Mouse (Mus musculus) intestine, embryonic 16.5 days (tissue): ENCODE measurements around the gene Slc23a2. TPM values are rescaled to one million over a fixed set of nuclear protein-coding genes. Genes with fewer than 3 reads are reported as not detected.
A peak's percentile ranks its signal among the peaks of the same experiment; 100 is the strongest.

ENCODE experiments used
- ATAC-seq: fragments of 200-750 bp; cut with Nextera tagmentation; 2 replicates; pipeline ENCODE4 v1.8.0; 2017; ENCODE audit warnings: moderate TSS enrichment, moderate library complexity
- H3K27ac ChIP-seq: fragments of 300-500 bp; sonication (generic); 2 replicates; pipeline ENCODE4 v1.5.1; 2014; ENCODE audit warnings: mild to moderate bottlenecking, low read length
- H3K27me3 ChIP-seq: fragments of 300-500 bp; sonication (generic); replicated peaks from 2 replicates; pipeline ENCODE4 v1.6.1; 2014; ENCODE audit warnings: low read length, control low read depth, mixed read lengths; ENCODE audit not compliant: control insufficient read depth, insufficient read depth
- H3K36me3 ChIP-seq: fragments of 300-500 bp; sonication (generic); 2 replicates; pipeline ENCODE4 v1.6.1; 2014; ENCODE audit warnings: low read length, control low read depth; ENCODE audit not compliant: control insufficient read depth, insufficient read depth
- H3K4me1 ChIP-seq: fragments of 300-500 bp; sonication (generic); 2 replicates; pipeline ENCODE4 v1.6.1; 2014; ENCODE audit warnings: low read length, control low read depth, mixed read lengths; ENCODE audit not compliant: control insufficient read depth, insufficient read depth
- H3K4me2 ChIP-seq: fragments of 300-500 bp; sonication (generic); 2 replicates; pipeline ENCODE4 v1.6.1; 2014; ENCODE audit warnings: low read depth, low read length, control low read depth
- H3K4me3 ChIP-seq: fragments of 300-500 bp; sonication (generic); 2 replicates; pipeline ENCODE4 v1.5.1; 2014; ENCODE audit warnings: mild to moderate bottlenecking, low read length
- H3K9ac ChIP-seq: fragments of 300-500 bp; sonication (generic); 2 replicates; pipeline ENCODE4 v1.6.1; 2014; ENCODE audit warnings: low read depth, low read length
- H3K9me3 ChIP-seq: fragments of 300-500 bp; sonication (generic); 2 replicates; pipeline ENCODE4 v1.6.1; 2016; ENCODE audit warnings: low read length, control low read depth; ENCODE audit not compliant: control insufficient read depth
- WGBS: fragments of 180-500 bp; shearing (Covaris S2); extraction: QIAGEN DNeasy Blood & Tissue Kit; methylation state at CpG from one replicate; pipeline ENCODE4 v1.1.7; 2014; 5-methylcytosine and 5-hydroxymethylcytosine counted together
- polyA plus RNA-seq: library from polyadenylated mRNA; unstranded; fragments of >200 nt; fragmentation: Nextera tagmentation; extraction: Ambion mirVana; gene quantifications from 2 replicates; pipeline ENCODE4 v1.2.1, GENCODE M21; 2015

Slc23a2 gene
- polyA plus RNA-seq, 1 experiment from 2014 or later, result 13.5 TPM

DNA sequence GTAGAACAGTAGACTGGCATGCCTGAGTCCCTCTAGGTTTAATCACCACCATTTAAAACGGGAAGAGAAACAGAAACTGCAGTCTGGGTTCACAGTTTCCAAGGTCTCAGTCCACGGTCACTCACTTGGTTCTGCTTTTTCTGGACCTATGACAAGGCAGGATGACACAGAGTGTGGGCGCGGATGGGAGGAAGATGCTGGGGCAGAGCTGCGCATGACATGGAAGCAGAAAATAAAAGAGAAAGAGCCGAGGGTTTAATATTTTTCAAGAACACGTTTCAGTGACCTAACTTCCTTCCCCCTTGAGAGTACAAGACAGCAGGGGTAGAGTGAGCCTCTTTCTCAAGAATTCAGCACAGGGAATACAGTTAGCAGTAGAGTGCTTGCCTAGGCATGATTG, 24.2 kb upstream of the Slc23a2 start:
- no peak overlapping the region for H3K4me2 ChIP-seq
- H3K36me3 ChIP-seq, result no peaks in the 10 kb centered on the region
- 82% methylated on average over 7 of the region's 7 CpGs for WGBS
- no peak for ATAC-seq
- H3K27ac ChIP-seq, result no peak overlapping the region
- no peaks in the 10 kb centered on the region for H3K9me3 ChIP-seq
- H3K4me3 ChIP-seq, result no peak overlapping the region
- no peaks in the 10 kb centered on the region for H3K27me3 ChIP-seq
- H3K9ac ChIP-seq, result no peak overlapping the region
- no peaks in the 10 kb centered on the region for H3K4me1 ChIP-seq

DNA sequence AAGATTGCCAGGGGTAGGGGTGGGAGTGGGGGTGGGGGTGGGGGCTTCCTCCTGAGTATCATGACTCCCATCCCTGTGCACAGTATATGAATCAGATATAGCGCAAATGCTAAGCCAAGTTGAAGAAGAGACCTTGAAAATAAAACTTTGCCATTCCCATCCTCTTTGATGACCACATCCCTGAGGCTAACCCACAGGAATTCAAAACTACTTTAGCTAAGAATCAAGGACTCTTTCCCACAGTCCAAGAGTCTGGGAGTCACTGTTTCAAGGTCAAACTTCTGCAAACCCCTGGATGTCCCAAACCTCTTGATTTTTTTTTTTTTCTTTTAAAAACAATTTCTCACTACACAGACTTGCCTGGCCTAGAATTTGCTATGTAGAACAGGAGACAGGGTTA, 18.7 kb upstream of the Slc23a2 start:
- Histone ChIP-seq H3K9ac (no peak overlapping the region), H3K4me3 (no peak overlapping the region), H3K4me1 (no peaks in the 10 kb centered on the region), H3K9me3 (no peaks in the 10 kb centered on the region), H3K4me2 (no peak overlapping the region), H3K27me3 (no peaks in the 10 kb centered on the region), H3K36me3 (no peaks in the 10 kb centered on the region), H3K27ac (no peak overlapping the region)
- 100% methylated on average over 1 of the region's 1 CpGs for WGBS
- ATAC-seq, result no peak

DNA sequence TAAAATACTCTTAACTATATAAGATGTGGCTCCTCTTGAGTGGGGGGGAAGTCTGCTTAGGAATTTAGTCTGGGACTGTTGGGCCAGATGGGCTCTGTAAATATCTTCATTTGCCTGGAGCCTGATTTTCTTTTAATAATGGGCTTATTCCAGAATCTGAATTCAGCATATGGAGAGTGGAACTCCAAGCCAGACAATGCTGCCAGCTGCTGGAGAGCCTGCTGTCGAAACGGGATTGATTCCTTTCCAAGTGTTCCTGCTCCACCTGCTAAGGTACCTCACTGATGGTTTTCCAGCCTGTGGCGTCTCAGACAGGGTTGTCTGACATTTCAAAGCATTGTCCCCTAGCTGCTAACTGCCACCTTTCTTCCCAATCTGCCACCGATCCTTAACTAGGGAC, 12.6 kb upstream of the Slc23a2 start:
- ATAC-seq, result no peak
- Histone ChIP-seq H3K4me2 (no peak overlapping the region), H3K9me3 (no peaks in the 10 kb centered on the region), H3K36me3 (no peaks in the 10 kb centered on the region), H3K27me3 (no peaks in the 10 kb centered on the region), H3K9ac (no peak overlapping the region), H3K4me1 (no peaks in the 10 kb centered on the region), H3K4me3 (no peak overlapping the region), H3K27ac (no peak overlapping the region)
- WGBS, result 70% methylated on average over 4 of the region's 4 CpGs

DNA sequence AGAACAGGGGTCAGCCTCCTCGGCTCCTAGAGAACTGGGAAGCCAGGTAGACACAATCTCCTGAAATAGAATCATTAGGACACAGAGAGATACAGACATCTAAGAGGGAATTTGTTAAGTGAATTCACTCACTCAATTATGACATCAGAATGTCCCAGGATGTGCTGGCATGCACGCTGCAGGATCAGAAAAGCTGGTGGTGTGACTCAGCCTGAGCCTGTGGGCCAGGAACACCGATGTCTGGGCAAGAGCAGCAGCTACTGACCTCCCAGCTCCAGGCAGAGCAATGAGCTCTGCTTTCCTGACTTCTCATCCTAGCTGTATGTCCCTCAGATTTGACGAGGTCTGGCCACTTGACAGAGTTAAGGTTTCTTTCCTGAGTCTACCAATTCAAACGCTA, 7.8 kb upstream of the Slc23a2 start:
- no peaks in the 10 kb centered on the region for H3K4me1 ChIP-seq
- WGBS, result 43% methylated on average over 5 of the region's 5 CpGs
- H3K4me2 ChIP-seq, result no peak overlapping the region
- H3K9ac ChIP-seq, result no peak overlapping the region
- ATAC-seq, result no peak
- no peaks in the 10 kb centered on the region for H3K27me3 ChIP-seq
- no peaks in the 10 kb centered on the region for H3K36me3 ChIP-seq
- no peaks in the 10 kb centered on the region for H3K9me3 ChIP-seq
- no peak overlapping the region for H3K4me3 ChIP-seq
- no peak overlapping the region for H3K27ac ChIP-seq

DNA sequence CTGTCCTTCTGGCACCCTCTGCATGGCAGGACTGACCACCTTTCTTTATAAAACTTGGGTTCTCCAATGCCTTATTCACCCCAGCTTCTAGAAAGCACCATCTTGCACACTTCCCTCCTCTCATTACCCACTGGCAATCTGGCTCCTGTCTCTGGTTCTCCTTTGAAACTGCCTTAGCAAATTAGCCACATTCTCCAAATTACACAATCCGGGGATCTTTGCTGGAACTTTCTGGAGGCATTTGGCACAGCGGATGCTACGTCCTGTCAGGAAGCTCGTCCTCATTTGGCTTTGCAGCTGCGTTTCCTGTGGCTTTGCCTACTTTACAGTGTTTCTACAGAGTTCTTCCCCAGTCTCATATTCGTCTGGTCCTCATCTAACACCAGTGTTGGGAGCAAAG, 6.7 kb upstream of the Slc23a2 start:
- Histone ChIP-seq H3K27ac (no peak overlapping the region), H3K9ac (no peak overlapping the region), H3K27me3 (no peaks in the 10 kb centered on the region), H3K4me1 (no peaks in the 10 kb centered on the region), H3K36me3 (no peaks in the 10 kb centered on the region), H3K4me3 (no peak overlapping the region), H3K4me2 (no peak overlapping the region), H3K9me3 (no peaks in the 10 kb centered on the region)
- no peak for ATAC-seq
- 69% methylated on average over 6 of the region's 6 CpGs for WGBS

DNA sequence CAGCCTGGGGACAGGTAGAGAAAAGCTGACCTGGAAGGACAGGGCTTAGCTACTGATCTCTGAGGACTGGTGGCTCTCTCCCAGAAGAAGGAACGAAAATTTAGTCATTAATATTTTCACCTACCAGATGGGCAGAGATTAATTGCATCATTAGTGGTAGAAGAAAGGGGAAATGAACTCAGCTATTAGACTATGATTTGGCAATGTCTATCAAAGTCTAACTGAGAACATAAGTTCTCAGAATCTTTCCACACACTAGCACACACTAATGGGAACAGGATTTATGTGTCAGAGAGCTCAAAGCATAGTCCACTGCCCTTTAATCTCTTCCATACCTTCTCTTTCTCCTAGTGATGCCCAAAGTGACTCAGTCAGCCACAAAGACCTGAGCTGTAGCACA, 6.0 kb upstream of the Slc23a2 start:
- Histone ChIP-seq H3K36me3 (no peaks in the 10 kb centered on the region), H3K27me3 (no peaks in the 10 kb centered on the region), H3K4me2 (no peak overlapping the region), H3K4me1 (no peaks in the 10 kb centered on the region), H3K9me3 (no peaks in the 10 kb centered on the region), H3K27ac (no peak overlapping the region), H3K4me3 (no peak overlapping the region), H3K9ac (no peak overlapping the region)
- 57% methylated on average over 1 of the region's 1 CpGs for WGBS
- ATAC-seq, result no peak

DNA sequence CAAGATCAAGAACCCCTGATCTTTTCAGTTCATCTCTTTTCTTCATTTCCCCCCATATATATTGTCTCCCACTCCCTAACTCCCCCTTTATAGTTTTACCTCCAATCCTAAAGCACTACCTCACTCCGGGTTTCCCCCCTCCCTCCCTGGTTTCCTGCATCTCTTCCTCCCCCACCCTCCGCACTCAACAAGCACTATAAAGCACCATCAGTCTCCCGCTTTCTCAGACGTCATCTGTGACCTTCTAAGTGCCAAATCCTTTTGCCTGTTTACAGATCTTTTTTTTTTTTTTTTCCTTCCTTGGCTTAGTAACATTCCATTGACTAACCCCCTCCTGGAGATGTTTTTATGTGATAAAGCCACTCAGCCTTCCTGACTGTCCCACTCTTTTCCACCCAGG, 1.6 kb upstream of the Slc23a2 start:
- H3K36me3 ChIP-seq, result no peaks in the 10 kb centered on the region; the same call in 1 of the 2 replicates
- no peaks in the 10 kb centered on the region for H3K27me3 ChIP-seq
- H3K4me1 ChIP-seq, result peaks cover 9% of the 10 kb centered on the region
- 36% methylated on average over 4 of the region's 4 CpGs for WGBS
- no peak overlapping the region for H3K27ac ChIP-seq
- H3K4me2 ChIP-seq, result no peak overlapping the region
- no peaks in the 10 kb centered on the region for H3K9me3 ChIP-seq
- ATAC-seq, result no peak
- H3K9ac ChIP-seq, result no peak overlapping the region
- no peak overlapping the region for H3K4me3 ChIP-seq

DNA sequence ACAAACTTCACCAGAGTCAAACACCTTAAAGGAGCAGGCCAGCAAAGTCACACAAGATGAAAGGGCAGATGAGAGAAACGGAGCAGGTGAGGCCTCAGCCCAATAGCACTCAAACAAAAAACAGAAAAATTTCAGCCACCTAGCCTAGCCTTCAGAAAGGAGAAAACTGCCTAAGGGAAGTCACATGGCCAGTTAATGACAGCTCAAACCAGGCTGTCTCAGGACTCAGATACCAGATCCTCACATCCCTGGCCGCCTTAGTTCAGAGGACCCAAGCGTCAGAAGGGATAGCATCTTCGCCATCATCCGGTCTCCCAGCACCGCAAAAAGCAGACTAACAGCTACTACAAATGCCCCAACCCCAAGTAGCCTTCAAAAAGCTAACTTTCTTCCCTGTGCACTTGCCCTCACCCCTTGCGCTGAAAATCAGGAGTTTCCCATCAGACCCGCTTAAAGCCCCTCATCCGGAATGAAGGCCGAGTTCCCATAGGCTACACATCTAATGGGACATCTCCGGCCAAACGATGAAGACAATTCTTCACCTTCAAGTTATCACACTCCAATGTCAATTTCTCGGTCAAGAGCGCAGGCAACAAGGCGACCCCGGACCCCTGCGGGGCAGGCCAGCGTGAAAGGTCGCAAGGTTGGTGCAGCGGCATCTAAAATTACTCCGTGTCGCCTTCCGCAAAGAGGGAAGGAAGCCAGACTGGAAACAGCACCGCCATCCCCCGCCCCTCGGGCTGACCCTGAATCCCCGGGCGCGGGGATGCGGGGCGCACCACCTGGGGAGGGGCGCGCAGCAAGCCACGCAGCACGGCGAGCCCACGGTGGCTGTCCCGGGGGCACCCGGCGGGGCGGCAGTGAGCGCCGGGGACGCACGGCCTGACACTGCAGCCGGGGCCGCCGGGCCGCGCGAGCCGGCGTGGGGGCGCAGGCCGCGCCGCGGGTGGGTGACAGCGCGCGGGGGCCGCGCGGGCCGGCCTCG, 673 bp downstream of the Slc23a2 start:
- Histone ChIP-seq H3K27ac (no peak overlapping the region), H3K9ac (peak overlapping the region; percentile 83), H3K4me3 (peak overlapping the region; percentile 76), H3K36me3 (peaks cover 2% of the 10 kb centered on the region; the same call in 1 of the 2 replicates), H3K9me3 (no peaks in the 10 kb centered on the region), H3K4me1 (peaks cover 9% of the 10 kb centered on the region), H3K27me3 (no peaks in the 10 kb centered on the region), H3K4me2 (peak overlapping the region; percentile 93)
- ATAC-seq, result peak; percentile 45
- WGBS, result 3% methylated on average over 58 of the region's 66 CpGs

DNA sequence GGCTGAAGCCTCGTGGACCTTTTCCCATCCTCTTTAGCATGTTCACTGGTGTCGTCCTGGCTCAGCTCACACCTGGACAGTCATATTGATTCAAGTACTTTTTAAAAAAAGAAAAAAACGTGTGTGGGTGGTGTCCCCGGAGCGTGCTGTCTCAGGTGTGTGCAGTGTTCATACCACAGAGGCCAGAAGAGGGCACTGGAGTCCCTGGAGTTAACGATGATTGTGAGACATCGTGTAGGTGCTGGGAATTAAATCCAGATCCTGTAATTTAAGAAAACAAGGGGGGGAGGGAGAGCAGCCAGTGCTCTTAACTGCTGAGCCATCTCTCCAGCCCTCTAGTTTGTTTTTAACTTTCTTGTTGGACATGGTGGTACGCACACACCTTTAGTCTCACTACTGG, 2.3 kb downstream of the Slc23a2 start:
- H3K9ac ChIP-seq, result no peak overlapping the region
- 88% methylated on average over 8 of the region's 8 CpGs for WGBS
- no peak for ATAC-seq
- no peaks in the 10 kb centered on the region for H3K9me3 ChIP-seq
- peaks cover 9% of the 10 kb centered on the region for H3K4me1 ChIP-seq
- no peak overlapping the region for H3K27ac ChIP-seq
- peaks cover 2% of the 10 kb centered on the region; the same call in 1 of the 2 replicates for H3K36me3 ChIP-seq
- no peak overlapping the region for H3K4me2 ChIP-seq
- H3K4me3 ChIP-seq, result no peak overlapping the region
- no peaks in the 10 kb centered on the region for H3K27me3 ChIP-seq
